Mouse (Mus musculus) spleen, adult 2 months (tissue): ENCODE measurements around the gene Uri1. TPM values are rescaled to one million over a fixed set of nuclear protein-coding genes. Genes with fewer than 3 reads are reported as not detected.

ENCODE experiments used
- DNase-seq, 2 experiments: peaks; one replicate each; pipeline versions ENCODE4 v3.0.0 to v3.0.0-alpha.2; 2012 to 2021; ENCODE audit warnings: low spot score in 2 of 2, low read depth in 1 of 2
- H3K27ac ChIP-seq: fragments of 200-500 bp; 2 replicates; pipeline ENCODE4 v1.5.1; 2012; ENCODE audit warnings: low read length, inconsistent platforms; ENCODE audit not compliant: insufficient read depth
- H3K27me3 ChIP-seq: fragments of 200-500 bp; 2 replicates; pipeline ENCODE4 v1.6.1; 2012; ENCODE audit warnings: mild to moderate bottlenecking, moderate library complexity, low read length, inconsistent platforms; ENCODE audit not compliant: control insufficient read depth, insufficient read depth
- H3K36me3 ChIP-seq: fragments of 200-500 bp; 2 replicates; pipeline ENCODE4 v1.6.1; 2012; ENCODE audit warnings: mild to moderate bottlenecking, low read length, inconsistent platforms; ENCODE audit not compliant: control insufficient read depth, insufficient read depth
- H3K4me1 ChIP-seq: fragments of 200-500 bp; 2 replicates; pipeline ENCODE4 v1.6.1; 2011; ENCODE audit warnings: inconsistent platforms; ENCODE audit not compliant: control insufficient read depth, insufficient read depth, insufficient read length
- H3K4me3 ChIP-seq: fragments of 200-500 bp; 2 replicates; pipeline ENCODE4 v1.5.1; 2011; ENCODE audit warnings: mild to moderate bottlenecking, inconsistent platforms; ENCODE audit not compliant: insufficient read depth, insufficient read length; ENCODE audit errors: extremely low read depth
- CTCF ChIP-seq: fragments of 200-500 bp; IDR thresholded peaks from 2 replicates; pipeline ENCODE4 v1.5.1; 2011; ENCODE audit warnings: mild to moderate bottlenecking, inconsistent platforms; ENCODE audit not compliant: insufficient read depth, insufficient read length, insufficient replicate concordance; ENCODE audit errors: extremely low read depth
- POLR2A ChIP-seq: fragments of 200-500 bp; IDR thresholded peaks from 2 replicates; pipeline ENCODE4 v1.6.1; 2011; ENCODE audit warnings: low read depth, low read length, inconsistent platforms
- WGBS: fragments of 180-500 bp; shearing (Covaris S2); methylation state at CpG from one replicate; pipeline ENCODE4 v1.1.7; 2018; 5-methylcytosine and 5-hydroxymethylcytosine counted together
- polyA plus RNA-seq: library from polyadenylated mRNA; depleted of rRNA; stranded (reverse); fragments of >200 nt; gene quantifications from 2 replicates; pipeline ENCODE4 v1.2.3, GENCODE M21; 2012; rRNA removed

The Uri1 gene
- polyA plus RNA-seq, 1 experiment: 5.3 TPM

- no peak for TF ChIP-seq POLR2A
- no peak for TF ChIP-seq CTCF
- Histone ChIP-seq H3K4me3 (no peak overlapping the region), H3K27me3 (no peaks in the 10 kb centered on the region), H3K4me1 (no peaks in the 10 kb centered on the region), H3K27ac (no peak overlapping the region), H3K36me3 (no peaks in the 10 kb centered on the region)
- DNase-seq: no peak
- 81% methylated on average over 3 of the region's 3 CpGs for WGBS
These were observed 111.6 kb downstream of the Uri1 start for GRCm38 (mm10) chr7:37911802-37912122.

- no peak for DNase-seq
- TF ChIP-seq POLR2A (no peak), CTCF (no peak)
- 63% methylated on average over 5 of the region's 5 CpGs for WGBS
- Histone ChIP-seq H3K27me3 (no peaks in the 10 kb centered on the region), H3K4me1 (no peaks in the 10 kb centered on the region), H3K27ac (no peak overlapping the region), H3K4me3 (no peak overlapping the region), H3K36me3 (no peaks in the 10 kb centered on the region)
These were observed 112.1 kb downstream of the Uri1 start for GRCm38 (mm10) chr7:37911114-37911801.

- no peak for DNase-seq
- H3K36me3 ChIP-seq: no peaks in the 10 kb centered on the region
- H3K27me3 ChIP-seq: no peaks in the 10 kb centered on the region
- H3K4me3 ChIP-seq: no peak overlapping the region
- WGBS: 92% methylated on average over 9 of the region's 9 CpGs
- TF ChIP-seq CTCF: no peak
- TF ChIP-seq POLR2A: no peak
- no peaks in the 10 kb centered on the region for H3K4me1 ChIP-seq
- H3K27ac ChIP-seq: no peak overlapping the region
These were observed 113.2 kb downstream of the Uri1 start for GRCm38 (mm10) chr7:37910161-37910560.

Other genes with a start within 250 kb of the Uri1 start
- 0.12 and 0.13 TPM in 2 replicates for gene Zfp536, start 249.9 kb downstream of the Uri1 start, polyA plus RNA-seq
- gene Ccne1, start 84.0 kb upstream of the Uri1 start, polyA plus RNA-seq: 9.1 and 21.1 TPM in 2 replicates
- gene 1600014C10Rik, start 159.7 kb upstream of the Uri1 start, polyA plus RNA-seq: 14.1 and 19.5 TPM in 2 replicates
- gene Plekhf1, start 204.5 kb upstream of the Uri1 start, polyA plus RNA-seq: 1.6 TPM in 2 replicates
- 4.0 and 5.1 TPM in 2 replicates for gene Pop4, start 247.9 kb upstream of the Uri1 start, polyA plus RNA-seq